Mouse (Mus musculus) kidney, adult 2 months (tissue): Measurements from ENCODE around the gene Iglon5. TPM values are rescaled to one million over a fixed set of nuclear protein-coding genes. Genes with fewer than 3 reads are reported as not detected.

ENCODE experiments used
- DNase-seq: peaks from one replicate; pipeline ENCODE4 v3.0.0; 2021
- H3K27ac ChIP-seq: fragments of 200-500 bp; 2 replicates; pipeline ENCODE4 v1.5.1; 2012; ENCODE audit warnings: low read depth, low read length, control low read depth, inconsistent platforms; ENCODE audit not compliant: insufficient read depth
- H3K27me3 ChIP-seq: fragments of 200-500 bp; replicated peaks from 2 replicates; pipeline ENCODE4 v1.6.1; 2012; ENCODE audit warnings: mild to moderate bottlenecking, moderate library complexity, low read length, inconsistent platforms; ENCODE audit not compliant: control insufficient read depth, insufficient read depth
- H3K36me3 ChIP-seq: fragments of 200-500 bp; 2 replicates; pipeline ENCODE4 v1.6.1; 2012; ENCODE audit warnings: mild to moderate bottlenecking, moderate library complexity, low read length, inconsistent platforms; ENCODE audit not compliant: control insufficient read depth, insufficient read depth
- H3K4me1 ChIP-seq: fragments of 200-500 bp; 2 replicates; pipeline ENCODE4 v1.6.1; 2011; ENCODE audit warnings: low read length; ENCODE audit not compliant: control insufficient read depth, insufficient read depth
- H3K4me3 ChIP-seq: fragments of 200-500 bp; 2 replicates; pipeline ENCODE4 v1.5.1; 2011; ENCODE audit warnings: mild to moderate bottlenecking, low read depth, low read length, control low read depth; ENCODE audit not compliant: insufficient read depth
- CTCF ChIP-seq: fragments of 200-500 bp; conservative IDR thresholded peaks from 2 replicates; pipeline ENCODE4 v1.5.1; 2011; ENCODE audit warnings: low read depth, mild to moderate bottlenecking, control low read depth, low read length, moderate library complexity, mixed read lengths; ENCODE audit not compliant: insufficient read depth, insufficient read length
- POLR2A ChIP-seq: fragments of 200-500 bp; IDR thresholded peaks from one replicate; pipeline ENCODE4 v1.6.1; 2011; ENCODE audit warnings: low read depth, low read length, control low read depth
- WGBS: fragments of 180-500 bp; shearing (Covaris S2); methylation state at CpG from one replicate; pipeline ENCODE4 v1.1.7; 2018; 5-methylcytosine and 5-hydroxymethylcytosine counted together
- polyA plus RNA-seq: library from polyadenylated mRNA; depleted of rRNA; stranded (reverse); fragments of >200 nt; gene quantifications from 2 replicates; pipeline ENCODE4 v1.2.3, GENCODE M21; 2012

The Iglon5 gene
- polyA plus RNA-seq, 1 experiment: 1.1 TPM

- Histone ChIP-seq H3K27me3 (no peaks in the 10 kb centered on the region), H3K27ac (no peak overlapping the region), H3K4me3 (no peak overlapping the region), H3K36me3 (no peaks in the 10 kb centered on the region), H3K4me1 (peaks cover 8% of the 10 kb centered on the region)
- DNase-seq: peak; percentile 66
- 49% methylated on average over 3 of the region's 3 CpGs for WGBS
- no peak for TF ChIP-seq POLR2A
- no peak for TF ChIP-seq CTCF
Measured at GRCm38 (mm10) chr7:43441071-43441470, 48.8 kb downstream of the Iglon5 start.

DNA sequence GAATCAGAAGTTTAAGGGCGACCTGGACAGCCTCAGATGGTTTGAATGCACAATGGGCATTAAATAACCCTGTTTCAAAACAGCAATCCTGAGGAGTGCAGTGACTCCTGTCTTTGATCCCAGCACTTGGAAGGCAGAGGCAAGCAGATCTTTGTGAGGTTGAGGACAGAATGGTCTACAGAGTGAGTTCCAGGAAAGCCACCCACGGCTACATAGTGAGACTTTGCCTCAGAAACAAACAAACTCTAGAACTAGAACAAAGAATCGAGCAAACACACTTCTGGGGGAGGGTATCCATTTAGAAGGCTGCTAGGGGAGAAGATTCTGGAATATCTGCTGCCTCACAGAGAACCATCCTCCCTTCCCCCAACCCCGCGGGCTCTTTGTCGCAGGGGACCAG is 49.4 kb downstream of the Iglon5 start, which contains the start of gene Cldnd2:
Gene Cldnd2 (plus strand): TSS at position 301 of the 400 bp plus-strand sequence.
- no peaks in the 10 kb centered on the region for H3K36me3 ChIP-seq
- H3K4me3 ChIP-seq: no peak within 1 kb of the TSS
- no peak within 1 kb of the TSS for H3K27ac ChIP-seq
- H3K4me1 ChIP-seq: peaks cover 7% of the 10 kb centered on the region; the same call in 1 of the 2 replicates
- WGBS: 83% methylated on average over 6 of the region's 6 CpGs
- no peaks in the 10 kb centered on the region for H3K27me3 ChIP-seq
- DNase-seq: no peak
- TF ChIP-seq CTCF (no peak), POLR2A (no peak)

DNA sequence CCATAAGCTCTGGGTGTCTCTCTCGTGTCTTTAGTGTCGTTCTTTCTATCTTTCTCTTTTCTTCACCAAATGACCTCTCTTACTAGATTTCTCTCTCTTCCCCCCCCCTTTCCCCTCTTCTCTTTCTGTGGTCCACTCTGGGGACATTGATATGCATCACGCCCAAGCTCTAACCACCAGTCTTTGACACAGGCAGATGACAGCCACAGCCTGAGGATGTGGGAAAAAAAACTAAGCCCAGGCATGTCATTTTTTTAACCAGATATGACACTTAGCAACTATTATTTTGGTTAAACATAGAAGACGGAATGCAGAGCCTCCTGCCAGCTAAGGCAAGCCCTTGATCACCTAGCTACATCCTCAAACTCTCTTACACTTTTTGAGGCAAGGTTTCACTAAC is 51.3 kb downstream of the Iglon5 start:
- WGBS: 87% methylated on average over 4 of the region's 4 CpGs
- Histone ChIP-seq H3K27ac (no peak overlapping the region), H3K4me3 (no peak overlapping the region), H3K27me3 (no peaks in the 10 kb centered on the region), H3K36me3 (no peaks in the 10 kb centered on the region), H3K4me1 (peaks cover 7% of the 10 kb centered on the region; the same call in 1 of the 2 replicates)
- no peak for DNase-seq
- TF ChIP-seq CTCF (no peak), POLR2A (no peak)

DNA sequence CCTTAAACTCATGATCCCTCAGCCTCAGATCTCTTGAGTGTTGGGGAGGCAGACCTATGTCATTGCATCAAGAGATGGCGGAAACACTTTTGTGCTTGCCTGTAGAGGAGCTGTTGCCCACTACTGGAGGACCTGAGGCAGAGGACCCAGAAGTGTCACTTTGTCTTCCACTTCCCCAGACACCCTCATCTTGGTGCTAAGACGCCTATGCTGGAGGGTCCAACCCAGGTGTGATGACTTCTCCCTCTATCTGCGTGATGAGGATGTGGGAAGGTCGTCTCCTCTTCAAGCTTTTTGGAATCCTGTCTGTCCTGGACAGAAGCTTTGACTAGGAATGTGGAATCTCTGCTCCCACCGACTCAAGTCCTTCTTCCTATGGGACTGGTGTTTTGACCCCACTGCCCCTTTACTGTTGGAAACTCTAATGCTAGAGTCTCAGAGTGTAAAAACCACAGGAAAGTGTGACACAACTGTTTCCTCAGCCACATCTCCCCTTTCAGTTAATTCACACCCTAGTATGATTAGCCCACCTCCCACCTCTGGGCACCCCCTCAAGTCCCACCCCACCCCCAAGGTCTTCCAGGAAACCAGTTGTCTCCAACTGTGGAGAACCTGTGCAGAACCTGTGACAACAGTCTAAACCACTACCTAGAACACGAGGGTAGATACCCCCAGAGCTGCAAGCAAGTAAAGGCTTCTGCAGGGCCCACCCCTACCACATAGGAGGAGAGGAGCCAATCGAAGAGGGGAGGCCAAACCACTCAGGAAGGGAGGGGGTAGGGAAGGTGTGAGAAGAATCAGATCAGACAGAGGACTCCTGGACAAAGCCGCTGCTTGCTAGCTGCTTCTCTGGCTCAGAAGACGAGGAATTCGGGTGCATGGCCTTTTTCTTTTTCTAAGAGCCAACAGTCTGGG is 53.3 kb downstream of the Iglon5 start, which contains the start of gene Nkg7:
Gene Nkg7 (plus strand): TSS at position 733 of the 915 bp plus-strand sequence.
- TF ChIP-seq POLR2A (no peak), CTCF (no peak)
- no peak for DNase-seq
- Histone ChIP-seq H3K4me3 (no peak within 1 kb of the TSS), H3K4me1 (peaks cover 6% of the 10 kb centered on the region; the same call in 1 of the 2 replicates), H3K27me3 (no peaks in the 10 kb centered on the region), H3K27ac (no peak within 1 kb of the TSS), H3K36me3 (no peaks in the 10 kb centered on the region)
- WGBS: 71% methylated on average over 10 of the region's 10 CpGs

GRCm38 (mm10) chr7:43434676-43435075 is 55.2 kb downstream of the Iglon5 start:
- Histone ChIP-seq H3K27ac (no peak overlapping the region), H3K27me3 (no peaks in the 10 kb centered on the region), H3K4me3 (no peak overlapping the region), H3K36me3 (no peaks in the 10 kb centered on the region), H3K4me1 (no peaks in the 10 kb centered on the region)
- TF ChIP-seq POLR2A (no peak), CTCF (no peak)
- WGBS: 90% methylated on average over 5 of the region's 5 CpGs
- DNase-seq: no peak

- whole genome bisulfite sequencing: 80% methylated on average over 4 of the region's 4 CpGs
- no peaks in the 10 kb centered on the region for H3K27me3 ChIP-seq
- DNase-seq: no peak
- no peaks in the 10 kb centered on the region for H3K4me1 ChIP-seq
- no peaks in the 10 kb centered on the region for H3K36me3 ChIP-seq
- TF ChIP-seq CTCF (no peak), POLR2A (no peak)
- H3K4me3 ChIP-seq: no peak overlapping the region
- H3K27ac ChIP-seq: no peak overlapping the region
Measured at GRCm38 (mm10) chr7:43432891-43433290, 57.0 kb downstream of the Iglon5 start.

DNA sequence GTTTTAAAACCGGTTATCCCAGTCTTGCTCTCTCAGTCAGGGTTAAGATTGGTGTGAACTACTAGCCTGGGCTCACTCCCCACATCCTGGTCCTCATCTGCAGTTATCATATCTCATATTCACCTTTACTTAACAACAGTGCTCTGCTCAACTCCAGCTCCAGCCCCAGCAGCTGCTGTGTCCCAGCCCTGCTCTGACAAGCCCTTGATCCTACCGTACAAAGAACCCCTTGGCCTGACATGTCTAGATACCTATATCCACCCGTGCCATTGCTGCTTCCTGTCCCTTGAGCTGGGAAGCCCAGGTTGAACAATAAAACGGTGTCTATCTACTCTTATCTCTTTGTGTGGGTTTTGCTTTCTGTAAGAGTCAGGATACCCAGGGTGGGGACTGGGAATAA is 60.4 kb downstream of the Iglon5 start:
- no peaks in the 10 kb centered on the region for H3K36me3 ChIP-seq
- no peaks in the 10 kb centered on the region for H3K4me1 ChIP-seq
- H3K27me3 ChIP-seq: no peaks in the 10 kb centered on the region
- TF ChIP-seq POLR2A (no peak), CTCF (no peak)
- WGBS: 66% methylated on average over 4 of the region's 4 CpGs
- no peak overlapping the region for H3K27ac ChIP-seq
- no peak overlapping the region for H3K4me3 ChIP-seq
- no peak for DNase-seq
